8 mouse cellular contexts compared by ENCODE assay signal in genomic region chr2:105397446-105398211, GRCm38 (mm10). TPM values are rescaled to one million over a fixed set of nuclear protein-coding genes. Genes with fewer than 3 reads are reported as not detected.
DNase-seq lines count a peak whose midpoint lies in the region; ATAC-seq and TF ChIP-seq lines count a peak whose summit lies in the region.

No protein-coding gene starts in this region.

- TF ChIP-seq RAD21 in MEL (IDR thresholded peaks at IDR 0.05; ENCODE audit: low read depth, low read length): no peak

- peak overlapping the region; percentile 91 for H3K4me2 ChIP-seq in heart, postnatal 0 days (ENCODE audit: low read depth, low read length)
- H3K4me2 ChIP-seq in midbrain, embryonic 11.5 days: peak overlapping the region; percentile 75

- no peak for TF ChIP-seq POLR2A in MEL (IDR thresholded peaks at IDR 0.05; ENCODE audit: control insufficient read depth in 1 of 2, insufficient read depth in 1 of 2, low read depth in 1 of 2, low read length in 2 of 2, poor library complexity in 1 of 2)

- peak overlapping the region; percentile 71 to 78 for H3K4me3 ChIP-seq in MEL (ENCODE audit: control insufficient read depth in 1 of 2, insufficient read depth in 1 of 2, low read depth in 2 of 2, low read length in 2 of 2)
- peak overlapping the region; percentile 91 for H3K4me3 ChIP-seq in heart, postnatal 0 days (ENCODE audit: low read depth, low read length)
- H3K4me3 ChIP-seq in midbrain, embryonic 11.5 days (ENCODE audit: low read depth, low read length): peak overlapping the region; percentile 63

- WGBS in heart, postnatal 0 days: 46% methylated on average over 5 of the region's 5 CpGs
- 24% methylated on average over 5 of the region's 5 CpGs for WGBS in midbrain, embryonic 11.5 days

- no peak for TF ChIP-seq EP300 in MEL (IDR thresholded peaks at IDR 0.05; ENCODE audit: low read depth in 1 of 2, low read length in 2 of 2)
- TF ChIP-seq EP300 in heart, postnatal 0 days (IDR thresholded peaks at IDR 0.05; ENCODE audit: low read depth): no peak

- TF ChIP-seq CTCF in MEL (IDR thresholded peaks at IDR 0.05 in 2 of 3, conservative IDR thresholded peaks at IDR 0.05 in 1 of 3; ENCODE audit: control insufficient read depth in 1 of 3, insufficient read depth in 1 of 3, low read depth in 2 of 3, low read length in 3 of 3, poor library complexity in 1 of 3, severe bottlenecking in 1 of 3): no peak
- no peak for TF ChIP-seq CTCF in heart, postnatal 0 days (IDR thresholded peaks at IDR 0.05; ENCODE audit: low read depth)

- peak overlapping the region; percentile 81 for H3K9ac ChIP-seq in MEL (ENCODE audit: control insufficient read depth, low read depth, low read length, poor library complexity, severe bottlenecking)
- peak overlapping the region; percentile 93; the same call in 1 of the 2 replicates for H3K9ac ChIP-seq in heart, postnatal 0 days (replicated peaks; ENCODE audit: low read depth, low read length)
- H3K9ac ChIP-seq in midbrain, embryonic 11.5 days (ENCODE audit: low read length): peak overlapping the region; percentile 81

- no peaks in the 10 kb centered on the region; a peak in 1 of 4 replicates for H3K27me3 ChIP-seq in MEL (ENCODE audit: control insufficient read depth in 1 of 2, insufficient read depth in 2 of 2, low read length in 2 of 2)
- no peaks in the 10 kb centered on the region for H3K27me3 ChIP-seq in heart, postnatal 0 days (ENCODE audit: control insufficient read depth, insufficient read depth, low read length)
- H3K27me3 ChIP-seq in midbrain, embryonic 11.5 days (ENCODE audit: control insufficient read depth, insufficient read depth, low read length): peaks cover 5% of the 10 kb centered on the region; the same call in 1 of the 2 replicates

- H3K4me1 ChIP-seq in MEL (ENCODE audit: control insufficient read depth in 1 of 2, insufficient read depth in 2 of 2, low read length in 2 of 2): peaks cover 3 to 24% of the 10 kb centered on the region in 2 experiments; a peak in 3 of 4 replicates
- H3K4me1 ChIP-seq in heart, postnatal 0 days (ENCODE audit: control insufficient read depth, insufficient read depth): peaks cover 20% of the 10 kb centered on the region; the same call in 1 of the 2 replicates
- H3K4me1 ChIP-seq in midbrain, embryonic 11.5 days (ENCODE audit: control insufficient read depth, insufficient read depth, low read length): peaks cover 16% of the 10 kb centered on the region

- intact Hi-C loops in heart, postnatal 36 days (cut with DNase I): loop anchor here (10.0 kb wide), 1 partner anchor 583 kb away; the partner anchor contains the start of gene Qser1

- ATAC-seq in heart, postnatal 0 days (ENCODE audit: insufficient read depth, low read depth): no peak
- ATAC-seq in midbrain, embryonic 11.5 days (ENCODE audit: low FRiP score): no peak
- ATAC-seq in inflammation-experienced regulatory T-cells, adult 6 months: no peak

- peak overlapping the region; percentile 14; the same call in 1 of the 2 replicates for H3K27ac ChIP-seq in MEL (ENCODE audit: control insufficient read depth, low read depth, low read length)
- H3K27ac ChIP-seq in heart, postnatal 0 days (ENCODE audit: low read depth): no peak overlapping the region
- no peak overlapping the region for H3K27ac ChIP-seq in midbrain, embryonic 11.5 days (ENCODE audit: low read depth, low read length)

- peak; percentile 86 for DNase-seq in heart, adult 11 months
- no peak for DNase-seq in heart, postnatal 36 days
- peak; percentile 26 for DNase-seq in MEL (ENCODE audit: low read depth, low spot score)
- DNase-seq in heart, postnatal 0 days (ENCODE audit: low spot score): no peak
- peak; percentile 88 for DNase-seq in midbrain, embryonic 11.5 days (ENCODE audit: low spot score, missing footprints)
- DNase-seq in adrenal gland, adult 8-10 months: no peak
- no peak for DNase-seq in gastrocnemius, postnatal 25 days

- no peaks in the 10 kb centered on the region for H3K9me3 ChIP-seq in MEL (replicated peaks; ENCODE audit: insufficient read depth, low read length)
- H3K9me3 ChIP-seq in heart, postnatal 0 days (replicated peaks; ENCODE audit: control insufficient read depth, low read length): no peaks in the 10 kb centered on the region
- no peaks in the 10 kb centered on the region for H3K9me3 ChIP-seq in midbrain, embryonic 11.5 days (ENCODE audit: control insufficient read depth, low read length)

- H3K36me3 ChIP-seq in MEL (ENCODE audit: control insufficient read depth in 1 of 2, insufficient read depth in 2 of 2, low read length in 2 of 2): peaks cover 5 to 14% of the 10 kb centered on the region in 2 experiments
- H3K36me3 ChIP-seq in heart, postnatal 0 days (replicated peaks; ENCODE audit: control insufficient read depth, insufficient read depth, low read length): peaks cover 15% of the 10 kb centered on the region
- no peaks in the 10 kb centered on the region; the same call in 1 of the 2 replicates for H3K36me3 ChIP-seq in midbrain, embryonic 11.5 days (ENCODE audit: control insufficient read depth, insufficient read depth, low read length)

- H3K79me2 ChIP-seq in MEL (ENCODE audit: control insufficient read depth, insufficient read depth, low read length, poor library complexity): peaks cover 28% of the 10 kb centered on the region

TF ChIP-seq in MEL, 35 proteins besides CTCF, POLR2A, EP300 and RAD21:
- TF ChIP-seq E2F4 (IDR thresholded peaks at IDR 0.05; ENCODE audit: borderline replicate concordance, low read depth, low read length) (no peak), GATA1 (IDR thresholded peaks at IDR 0.05; ENCODE audit: low read depth, low read length) (no peak), TCF12 (IDR thresholded peaks at IDR 0.05; ENCODE audit: low read depth, low read length) (no peak), MEF2A (IDR thresholded peaks at IDR 0.05; ENCODE audit: extremely low read depth, insufficient replicate concordance, low read depth, low read length, poor library complexity, severe bottlenecking) (no peak), RCOR1 (IDR thresholded peaks at IDR 0.05; ENCODE audit: low read depth, low read length) (no peak), POLR2AphosphoS2 (IDR thresholded peaks at IDR 0.05; ENCODE audit: low read length) (no peak), UBTF (IDR thresholded peaks at IDR 0.05; ENCODE audit: borderline replicate concordance, insufficient read depth, low read depth, low read length) (no peak), GABPA (IDR thresholded peaks at IDR 0.05; ENCODE audit: low read depth, low read length) (no peak), CHD2 (IDR thresholded peaks at IDR 0.05; ENCODE audit: low read length) (no peak), TAL1 (IDR thresholded peaks at IDR 0.05; ENCODE audit: low read length) (no peak), JUND (IDR thresholded peaks at IDR 0.05; ENCODE audit: low read depth, low read length) (no peak), HCFC1 (IDR thresholded peaks at IDR 0.05; ENCODE audit: low read depth, low read length) (no peak), MXI1 (IDR thresholded peaks at IDR 0.05; ENCODE audit: low read depth, low read length) (no peak), CHD1 (IDR thresholded peaks at IDR 0.05; ENCODE audit: low read depth, low read length) (no peak)

RNA-seq across cellular contexts. Expression of gene Rcn1, which starts 1.5 kb away (rescaled TPM):
- 10 to 100 TPM; 21.5 to 23.6 TPM for total RNA-seq in heart, postnatal 36 days (2021)
- 43.2 and 45.7 TPM in 2 replicates for total RNA-seq in MEL (2012; rRNA removed)
- polyA plus RNA-seq in MEL (2012; ENCODE audit: insufficient read depth in 1 of 2, insufficient read length in 2 of 2, low read depth in 1 of 2, low replicate concordance in 2 of 2, missing spikeins in 1 of 2): 10 to 100 TPM in 1 of 2 experiments, not detected in 1; 51.0 TPM
- 33.3 and 34.5 TPM in 2 replicates for total RNA-seq in heart, postnatal 0 days (2014; rRNA removed; ENCODE audit: low replicate concordance)
- polyA plus RNA-seq in heart, postnatal 0 days (2015; fragmentation: Nextera tagmentation; extraction: Ambion mirVana): 54.0 and 58.8 TPM in 2 replicates
- 98.4 and 100 TPM in 2 replicates for polyA plus RNA-seq in midbrain, embryonic 11.5 days (2014; fragmentation: Nextera tagmentation; extraction: Ambion mirVana)
- 100 to 1,000 TPM in 2 of 4 experiments, 10 to 100 TPM in 2; 34.8 to 283 (median 132) TPM for total RNA-seq in adrenal gland, adult 8-10 months (2022)
- total RNA-seq in gastrocnemius, postnatal 25 days (2021): 10 to 100 TPM; 11.6 to 15.9 TPM
- 10 to 100 TPM in 1 of 3 experiments, 1 to 10 TPM in 2; 7.5 to 17.7 (median 8.5) TPM for polyA plus RNA-seq in inflammation-experienced regulatory T-cells, adult 6 months (2017; shearing (Covaris generic))

Comparison
In these comparisons a context has a peak if more than half of its experiments do, and no peak if none do; other contexts are left out.
1. DNase-seq: peak in heart, adult 11 months (single experiment), MEL (single experiment) and midbrain, embryonic 11.5 days (single experiment); none in heart, postnatal 36 days (0 of 2), heart, postnatal 0 days (single experiment), adrenal gland, adult 8-10 months (single experiment) and gastrocnemius, postnatal 25 days (single experiment).
2. Peak in every context shown above with its lines, with median percentiles within 50 percentile points of each other: H3K4me3 ChIP-seq and H3K9ac ChIP-seq.